Mouse (Mus musculus) kidney, adult 2 months (tissue): Measurements from ENCODE around the gene Ttc7b. TPM values are rescaled to one million over a fixed set of nuclear protein-coding genes. Genes with fewer than 3 reads are reported as not detected.

Experiments used
- DNase-seq: peaks from one replicate; pipeline ENCODE4 v3.0.0; 2021
- H3K27ac ChIP-seq: fragments of 200-500 bp; 2 replicates; pipeline ENCODE4 v1.5.1; 2012; ENCODE audit warnings: low read depth, low read length, control low read depth, inconsistent platforms; ENCODE audit not compliant: insufficient read depth
- H3K27me3 ChIP-seq: fragments of 200-500 bp; replicated peaks from 2 replicates; pipeline ENCODE4 v1.6.1; 2012; ENCODE audit warnings: mild to moderate bottlenecking, moderate library complexity, low read length, inconsistent platforms; ENCODE audit not compliant: control insufficient read depth, insufficient read depth
- H3K36me3 ChIP-seq: fragments of 200-500 bp; 2 replicates; pipeline ENCODE4 v1.6.1; 2012; ENCODE audit warnings: mild to moderate bottlenecking, moderate library complexity, low read length, inconsistent platforms; ENCODE audit not compliant: control insufficient read depth, insufficient read depth
- H3K4me1 ChIP-seq: fragments of 200-500 bp; 2 replicates; pipeline ENCODE4 v1.6.1; 2011; ENCODE audit warnings: low read length; ENCODE audit not compliant: control insufficient read depth, insufficient read depth
- H3K4me3 ChIP-seq: fragments of 200-500 bp; 2 replicates; pipeline ENCODE4 v1.5.1; 2011; ENCODE audit warnings: mild to moderate bottlenecking, low read depth, low read length, control low read depth; ENCODE audit not compliant: insufficient read depth
- CTCF ChIP-seq: fragments of 200-500 bp; conservative IDR thresholded peaks from 2 replicates; pipeline ENCODE4 v1.5.1; 2011; ENCODE audit warnings: low read depth, mild to moderate bottlenecking, control low read depth, low read length, moderate library complexity, mixed read lengths; ENCODE audit not compliant: insufficient read depth, insufficient read length
- POLR2A ChIP-seq: fragments of 200-500 bp; IDR thresholded peaks from one replicate; pipeline ENCODE4 v1.6.1; 2011; ENCODE audit warnings: low read depth, low read length, control low read depth
- WGBS: fragments of 180-500 bp; shearing (Covaris S2); methylation state at CpG from one replicate; pipeline ENCODE4 v1.1.7; 2018; 5-methylcytosine and 5-hydroxymethylcytosine counted together
- polyA plus RNA-seq: library from polyadenylated mRNA; depleted of rRNA; stranded (reverse); fragments of >200 nt; gene quantifications from 2 replicates; pipeline ENCODE4 v1.2.3, GENCODE M21; 2012

Gene Ttc7b
- polyA plus RNA-seq, 1 experiment = 42.1 TPM

- Histone ChIP-seq H3K4me1 (peaks cover 3% of the 10 kb centered on the region; the same call in 1 of the 2 replicates), H3K36me3 (no peaks in the 10 kb centered on the region), H3K27me3 (no peaks in the 10 kb centered on the region), H3K27ac (no peak overlapping the region), H3K4me3 (no peak overlapping the region)
- TF ChIP-seq CTCF (no peak), POLR2A (no peak)
- WGBS = 97% methylated on average over 7 of the region's 7 CpGs
- DNase-seq = no peak
These were observed 179.6 kb downstream of the Ttc7b start for GRCm38 (mm10) chr12:100340901-100341460.

- Histone ChIP-seq H3K4me1 (peaks cover 3% of the 10 kb centered on the region; the same call in 1 of the 2 replicates), H3K27ac (no peak overlapping the region), H3K27me3 (no peaks in the 10 kb centered on the region), H3K36me3 (no peaks in the 10 kb centered on the region), H3K4me3 (no peak overlapping the region)
- WGBS = 63% methylated on average over 3 of the region's 3 CpGs
- TF ChIP-seq CTCF (peak; percentile 40), POLR2A (no peak)
- peak; percentile 15 for DNase-seq
These were observed 182.6 kb downstream of the Ttc7b start for GRCm38 (mm10) chr12:100338055-100338454.

GRCm38 (mm10) chr12:100337351-100338018 is 183.1 kb downstream of the Ttc7b start:
- TF ChIP-seq POLR2A (no peak), CTCF (peak; percentile 45; the same call in 1 of the 2 replicates)
- no peak overlapping the region for H3K4me3 ChIP-seq
- no peak for DNase-seq
- no peaks in the 10 kb centered on the region for H3K27me3 ChIP-seq
- 83% methylated on average over 5 of the region's 5 CpGs for WGBS
- H3K27ac ChIP-seq = no peak overlapping the region
- peaks cover 3% of the 10 kb centered on the region; the same call in 1 of the 2 replicates for H3K4me1 ChIP-seq
- no peaks in the 10 kb centered on the region for H3K36me3 ChIP-seq

GRCm38 (mm10) chr12:100336241-100336640 is 184.4 kb downstream of the Ttc7b start:
- Histone ChIP-seq H3K4me1 (no peaks in the 10 kb centered on the region), H3K27me3 (no peaks in the 10 kb centered on the region), H3K27ac (no peak overlapping the region), H3K4me3 (no peak overlapping the region), H3K36me3 (no peaks in the 10 kb centered on the region)
- no peak for TF ChIP-seq POLR2A
- TF ChIP-seq CTCF = no peak
- DNase-seq = no peak
- 80% methylated on average over 5 of the region's 5 CpGs for WGBS

- no peak overlapping the region for H3K27ac ChIP-seq
- H3K27me3 ChIP-seq = no peaks in the 10 kb centered on the region
- no peak for TF ChIP-seq POLR2A
- no peak for TF ChIP-seq CTCF
- H3K4me1 ChIP-seq = no peaks in the 10 kb centered on the region
- no peak overlapping the region for H3K4me3 ChIP-seq
- WGBS = 94% methylated on average over 6 of the region's 6 CpGs
- DNase-seq = no peak
- no peaks in the 10 kb centered on the region for H3K36me3 ChIP-seq
These were observed 188.8 kb downstream of the Ttc7b start for GRCm38 (mm10) chr12:100331806-100332205.

GRCm38 (mm10) chr12:100330234-100330633 is 190.4 kb downstream of the Ttc7b start:
- Histone ChIP-seq H3K36me3 (no peaks in the 10 kb centered on the region), H3K27me3 (no peaks in the 10 kb centered on the region), H3K4me1 (no peaks in the 10 kb centered on the region), H3K4me3 (no peak overlapping the region), H3K27ac (no peak overlapping the region)
- no peak for DNase-seq
- WGBS = 87% methylated on average over 8 of the region's 8 CpGs
- no peak for TF ChIP-seq CTCF
- TF ChIP-seq POLR2A = no peak

- no peak for DNase-seq
- Histone ChIP-seq H3K27me3 (no peaks in the 10 kb centered on the region), H3K27ac (no peak overlapping the region), H3K4me1 (no peaks in the 10 kb centered on the region), H3K4me3 (no peak overlapping the region), H3K36me3 (no peaks in the 10 kb centered on the region)
- 85% methylated on average over 4 of the region's 4 CpGs for WGBS
- TF ChIP-seq POLR2A (no peak), CTCF (no peak)
These were observed 191.6 kb downstream of the Ttc7b start for GRCm38 (mm10) chr12:100328998-100329397.
